Mouse (Mus musculus) hindbrain, embryonic 16.5 days (tissue): ENCODE measurements around the gene Gtf2i. TPM values are rescaled to one million over a fixed set of nuclear protein-coding genes. Genes with fewer than 3 reads are reported as not detected.

Experiments used
- ATAC-seq: fragments of 200-750 bp; cut with Nextera tagmentation; 2 replicates; pipeline ENCODE4 v1.8.0; 2017; ENCODE audit warnings: moderate TSS enrichment, moderate library complexity
- H3K27ac ChIP-seq: fragments of 300-500 bp; sonication (generic); 2 replicates; pipeline ENCODE4 v1.5.1; 2014; ENCODE audit warnings: low read depth, mild to moderate bottlenecking, control low read depth, low read length, moderate library complexity
- H3K27me3 ChIP-seq: fragments of 300-500 bp; sonication (generic); replicated peaks from 2 replicates; pipeline ENCODE4 v1.6.1; 2014; ENCODE audit warnings: low read length; ENCODE audit not compliant: control insufficient read depth, insufficient read depth
- H3K36me3 ChIP-seq: fragments of 300-500 bp; sonication (generic); 2 replicates; pipeline ENCODE4 v1.6.1; 2014; ENCODE audit warnings: mild to moderate bottlenecking, low read length, moderate library complexity, mixed read lengths; ENCODE audit not compliant: control insufficient read depth, insufficient read depth
- H3K4me1 ChIP-seq: fragments of 300-500 bp; sonication (generic); 2 replicates; pipeline ENCODE4 v1.6.1; 2014; ENCODE audit warnings: low read depth, low read length; ENCODE audit not compliant: control insufficient read depth, insufficient read depth
- H3K4me2 ChIP-seq: fragments of 300-500 bp; sonication (generic); 2 replicates; pipeline ENCODE4 v1.6.1; 2014; ENCODE audit warnings: mild to moderate bottlenecking, low read length, control low read depth, moderate library complexity
- H3K4me3 ChIP-seq: fragments of 300-500 bp; sonication (generic); 2 replicates; pipeline ENCODE4 v1.5.1; 2014; ENCODE audit warnings: mild to moderate bottlenecking, low read length, control low read depth, moderate library complexity
- H3K9ac ChIP-seq: fragments of 300-500 bp; sonication (generic); 2 replicates; pipeline ENCODE4 v1.6.1; 2014; ENCODE audit warnings: low read depth, mild to moderate bottlenecking, control low read depth, low read length, moderate library complexity
- H3K9me3 ChIP-seq: fragments of 300-500 bp; sonication (generic); 2 replicates; pipeline ENCODE4 v1.6.1; 2014; ENCODE audit warnings: mild to moderate bottlenecking, low read length, moderate library complexity; ENCODE audit not compliant: control insufficient read depth
- WGBS: fragments of 180-500 bp; shearing (Covaris S2); extraction: QIAGEN DNeasy Blood & Tissue Kit; methylation state at CpG from one replicate; pipeline ENCODE4 v1.1.7; 2014; 5-methylcytosine and 5-hydroxymethylcytosine counted together
- polyA plus RNA-seq: library from polyadenylated mRNA; unstranded; fragments of >200 nt; fragmentation: Nextera tagmentation; extraction: Ambion mirVana; gene quantifications from 2 replicates; pipeline ENCODE4 v1.2.1, GENCODE M21; 2015

Gene Gtf2i
- polyA plus RNA-seq, 1 experiment from 2014 or later, result 132 TPM

GRCm38 (mm10) chr5:134258934-134259333 is 55.6 kb downstream of the Gtf2i start:
- Histone ChIP-seq H3K4me1 (no peaks in the 10 kb centered on the region), H3K27me3 (no peaks in the 10 kb centered on the region), H3K9me3 (no peaks in the 10 kb centered on the region), H3K4me3 (no peak overlapping the region), H3K36me3 (peaks cover 67% of the 10 kb centered on the region), H3K4me2 (no peak overlapping the region), H3K27ac (no peak overlapping the region), H3K9ac (no peak overlapping the region)
- no peak for ATAC-seq
- 98% methylated on average over 2 of the region's 2 CpGs for WGBS

GRCm38 (mm10) chr5:134258395-134258794 is 56.2 kb downstream of the Gtf2i start:
- ATAC-seq, result no peak
- WGBS, result 79% methylated on average over 4 of the region's 4 CpGs
- no peak overlapping the region for H3K4me3 ChIP-seq
- H3K9me3 ChIP-seq, result no peaks in the 10 kb centered on the region
- peaks cover 64% of the 10 kb centered on the region for H3K36me3 ChIP-seq
- no peak overlapping the region for H3K4me2 ChIP-seq
- H3K27ac ChIP-seq, result no peak overlapping the region
- no peaks in the 10 kb centered on the region for H3K27me3 ChIP-seq
- no peak overlapping the region for H3K9ac ChIP-seq
- no peaks in the 10 kb centered on the region for H3K4me1 ChIP-seq

- H3K9me3 ChIP-seq, result no peaks in the 10 kb centered on the region
- no peak overlapping the region for H3K9ac ChIP-seq
- H3K4me1 ChIP-seq, result no peaks in the 10 kb centered on the region
- no peak overlapping the region; the same call in 1 of the 2 replicates for H3K27ac ChIP-seq
- no peak overlapping the region for H3K4me2 ChIP-seq
- no peaks in the 10 kb centered on the region for H3K27me3 ChIP-seq
- WGBS, result 92% methylated on average over 13 of the region's 13 CpGs
- H3K4me3 ChIP-seq, result no peak overlapping the region
- H3K36me3 ChIP-seq, result peaks cover 59% of the 10 kb centered on the region
- ATAC-seq, result no peak
Observed at GRCm38 (mm10) chr5:134257349-134258031, 57.1 kb downstream of the Gtf2i start.

GRCm38 (mm10) chr5:134255294-134255693 is 59.3 kb downstream of the Gtf2i start:
- WGBS, result 88% methylated on average over 10 of the region's 10 CpGs
- H3K9me3 ChIP-seq, result no peaks in the 10 kb centered on the region
- H3K9ac ChIP-seq, result no peak overlapping the region
- no peak overlapping the region for H3K4me3 ChIP-seq
- no peaks in the 10 kb centered on the region for H3K27me3 ChIP-seq
- peaks cover 55% of the 10 kb centered on the region for H3K36me3 ChIP-seq
- no peak overlapping the region for H3K4me2 ChIP-seq
- no peak overlapping the region for H3K27ac ChIP-seq
- H3K4me1 ChIP-seq, result no peaks in the 10 kb centered on the region
- no peak for ATAC-seq

- no peak overlapping the region for H3K27ac ChIP-seq
- ATAC-seq, result no peak
- no peak overlapping the region for H3K4me3 ChIP-seq
- 80% methylated on average over 3 of the region's 3 CpGs for WGBS
- peaks cover 53% of the 10 kb centered on the region for H3K36me3 ChIP-seq
- H3K27me3 ChIP-seq, result no peaks in the 10 kb centered on the region
- H3K9ac ChIP-seq, result no peak overlapping the region
- H3K4me1 ChIP-seq, result no peaks in the 10 kb centered on the region
- H3K4me2 ChIP-seq, result no peak overlapping the region
- no peaks in the 10 kb centered on the region for H3K9me3 ChIP-seq
Observed at GRCm38 (mm10) chr5:134253806-134254205, 60.8 kb downstream of the Gtf2i start.

GRCm38 (mm10) chr5:134251083-134251482 is 63.5 kb downstream of the Gtf2i start:
- 98% methylated on average over 4 of the region's 4 CpGs for WGBS
- Histone ChIP-seq H3K4me2 (no peak overlapping the region), H3K36me3 (peaks cover 65% of the 10 kb centered on the region), H3K27me3 (no peaks in the 10 kb centered on the region), H3K9me3 (no peaks in the 10 kb centered on the region), H3K27ac (no peak overlapping the region), H3K4me1 (no peaks in the 10 kb centered on the region), H3K4me3 (no peak overlapping the region), H3K9ac (no peak overlapping the region)
- no peak for ATAC-seq

- Histone ChIP-seq H3K9me3 (no peaks in the 10 kb centered on the region), H3K4me3 (no peak overlapping the region), H3K4me2 (no peak overlapping the region), H3K4me1 (no peaks in the 10 kb centered on the region), H3K9ac (no peak overlapping the region), H3K36me3 (peaks cover 65% of the 10 kb centered on the region), H3K27ac (no peak overlapping the region), H3K27me3 (no peaks in the 10 kb centered on the region)
- WGBS, result 93% methylated on average over 3 of the region's 3 CpGs
- no peak for ATAC-seq
Observed at GRCm38 (mm10) chr5:134250601-134251000, 64.0 kb downstream of the Gtf2i start.

GRCm38 (mm10) chr5:134249245-134249649 is 65.3 kb downstream of the Gtf2i start:
- H3K4me1 ChIP-seq, result no peaks in the 10 kb centered on the region
- no peak overlapping the region for H3K9ac ChIP-seq
- no peaks in the 10 kb centered on the region for H3K27me3 ChIP-seq
- H3K4me2 ChIP-seq, result no peak overlapping the region
- no peak overlapping the region for H3K4me3 ChIP-seq
- peaks cover 72% of the 10 kb centered on the region for H3K36me3 ChIP-seq
- no peaks in the 10 kb centered on the region for H3K9me3 ChIP-seq
- WGBS, result 84% methylated on average over 8 of the region's 8 CpGs
- ATAC-seq, result no peak
- peak overlapping the region; percentile 32; the same call in 1 of the 2 replicates for H3K27ac ChIP-seq

GRCm38 (mm10) chr5:134248608-134249244 is 65.8 kb downstream of the Gtf2i start:
- 89% methylated on average over 14 of the region's 14 CpGs for WGBS
- no peak overlapping the region for H3K4me3 ChIP-seq
- peaks cover 76% of the 10 kb centered on the region for H3K36me3 ChIP-seq
- ATAC-seq, result peak; percentile 54; the same call in 1 of the 2 replicates
- no peaks in the 10 kb centered on the region for H3K27me3 ChIP-seq
- H3K4me2 ChIP-seq, result no peak overlapping the region
- H3K4me1 ChIP-seq, result no peaks in the 10 kb centered on the region
- peak overlapping the region; percentile 25 for H3K27ac ChIP-seq
- H3K9me3 ChIP-seq, result no peaks in the 10 kb centered on the region
- H3K9ac ChIP-seq, result no peak overlapping the region
